Mouse (Mus musculus) inflammation-experienced regulatory T-cells, adult 6 months (primary cell): Measurements from ENCODE around the gene Sec1. TPM values are rescaled to one million over a fixed set of nuclear protein-coding genes. Genes with fewer than 3 reads are reported as not detected.

ENCODE experiments used
- ATAC-seq: one replicate; pipeline ENCODE4 v1.8.0; 2017
- polyA plus RNA-seq, 3 experiments: library from polyadenylated mRNA; unstranded; fragments of 100-300 nt; shearing (Covaris generic); gene quantifications; one replicate each; pipeline ENCODE4 v1.2.1; 2017

Sec1 gene
- polyA plus RNA-seq, 3 experiments from 2014 or later: 0.22 TPM; not detected in 2

GRCm38 (mm10) chr7:45704046-45704559, 9.9 kb upstream of the Sec1 start:
- peak; percentile 7 for ATAC-seq

DNA sequence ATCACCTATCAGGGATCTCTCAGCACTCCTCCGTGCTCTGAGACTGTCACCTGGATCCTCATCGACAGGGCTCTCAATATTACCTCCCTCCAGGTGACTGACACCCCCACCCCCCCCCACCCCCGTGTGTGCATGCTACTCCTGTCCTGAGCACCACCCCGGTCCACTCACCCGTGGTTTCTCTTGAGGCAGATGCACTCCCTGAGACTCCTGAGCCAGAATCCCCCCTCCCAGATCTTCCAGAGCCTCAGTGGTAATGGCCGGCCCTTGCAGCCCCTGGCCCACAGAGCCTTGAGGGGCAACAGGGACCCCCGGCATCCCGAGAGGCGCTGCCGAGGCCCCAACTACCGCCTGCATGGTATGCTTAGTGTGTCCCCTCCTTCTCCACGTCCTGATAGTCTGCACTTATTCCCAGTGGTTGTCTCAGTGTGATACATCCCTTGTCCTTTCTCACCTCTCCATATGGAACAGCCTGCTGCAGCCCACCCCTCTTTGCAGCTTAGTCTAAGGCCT, 9.4 kb upstream of the Sec1 start:
- ATAC-seq: no peak

DNA sequence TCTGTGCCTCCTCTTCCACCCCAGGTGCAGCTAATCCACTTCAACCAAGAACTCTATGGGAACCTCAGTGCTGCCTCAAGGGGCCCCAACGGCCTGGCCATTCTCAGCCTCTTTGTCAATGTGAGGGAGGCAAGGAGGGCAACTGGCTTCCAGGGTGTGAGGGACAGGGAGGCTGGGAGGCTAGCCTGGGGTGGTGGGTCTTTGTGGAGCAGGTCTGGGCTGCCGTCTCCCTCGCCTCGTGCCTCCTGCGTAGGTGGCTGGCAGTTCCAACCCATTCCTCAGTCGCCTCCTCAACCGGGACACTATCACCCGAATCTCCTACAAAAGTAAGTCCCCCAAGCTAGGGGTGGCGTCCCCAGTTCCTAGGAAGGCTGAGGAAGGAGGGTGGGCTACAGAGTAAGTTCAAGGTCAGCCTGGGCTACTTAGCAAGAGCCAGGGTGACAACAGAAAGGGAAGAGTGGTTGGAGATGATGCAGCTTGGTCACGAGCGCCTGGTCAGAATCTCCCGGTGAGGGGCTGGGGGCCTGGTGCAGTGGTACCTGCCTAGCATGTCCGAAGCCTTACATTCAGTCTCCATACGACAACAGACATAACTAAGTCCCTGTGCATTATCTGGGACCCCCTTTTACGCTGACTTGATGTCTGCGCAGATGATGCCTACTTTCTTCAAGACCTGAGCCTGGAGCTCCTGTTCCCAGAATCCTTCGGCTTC, 8.8 kb upstream of the Sec1 start:
- ATAC-seq: no peak

DNA sequence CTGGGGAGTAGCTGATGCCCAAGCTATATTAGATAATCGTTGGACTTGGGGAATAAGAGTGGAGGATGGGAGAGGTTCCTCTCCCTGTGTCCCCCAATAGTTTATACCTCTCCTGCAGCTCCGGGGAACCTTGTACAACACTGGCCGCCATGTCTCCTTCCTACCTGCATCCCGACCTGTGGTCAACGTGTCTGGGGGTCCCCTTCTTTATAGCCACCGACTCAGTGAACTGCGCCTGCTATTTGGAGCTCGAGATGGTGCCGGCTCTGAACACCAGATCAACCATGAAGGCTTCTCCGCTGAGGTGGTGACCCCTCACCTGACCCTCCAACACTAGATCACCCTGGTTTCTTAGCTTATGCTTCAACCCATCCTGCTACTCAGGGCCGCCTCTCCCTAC, 8.1 kb upstream of the Sec1 start:
- ATAC-seq: no peak

GRCm38 (mm10) chr7:45701607-45702006, 7.4 kb upstream of the Sec1 start:
- no peak for ATAC-seq

DNA sequence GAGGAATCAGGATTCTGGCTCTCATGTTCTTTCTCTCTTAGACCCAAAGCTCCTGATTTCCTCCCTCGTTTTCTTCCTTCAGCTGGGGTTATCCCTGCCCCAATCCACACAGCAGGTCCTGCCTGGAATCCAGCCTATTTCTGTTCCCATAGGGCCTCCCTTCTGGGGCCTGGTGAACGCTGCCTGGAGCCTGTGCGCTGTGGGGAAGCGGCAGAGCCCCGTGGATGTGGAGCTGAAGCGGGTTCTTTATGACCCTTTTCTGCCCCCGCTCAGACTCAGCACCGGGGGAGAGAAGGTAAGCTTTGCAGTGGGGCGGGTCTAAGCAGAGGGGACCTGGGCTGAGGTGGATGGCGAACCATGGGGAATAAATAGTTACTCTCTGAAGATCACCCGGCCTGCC, 6.9 kb upstream of the Sec1 start:
- ATAC-seq: no peak

DNA sequence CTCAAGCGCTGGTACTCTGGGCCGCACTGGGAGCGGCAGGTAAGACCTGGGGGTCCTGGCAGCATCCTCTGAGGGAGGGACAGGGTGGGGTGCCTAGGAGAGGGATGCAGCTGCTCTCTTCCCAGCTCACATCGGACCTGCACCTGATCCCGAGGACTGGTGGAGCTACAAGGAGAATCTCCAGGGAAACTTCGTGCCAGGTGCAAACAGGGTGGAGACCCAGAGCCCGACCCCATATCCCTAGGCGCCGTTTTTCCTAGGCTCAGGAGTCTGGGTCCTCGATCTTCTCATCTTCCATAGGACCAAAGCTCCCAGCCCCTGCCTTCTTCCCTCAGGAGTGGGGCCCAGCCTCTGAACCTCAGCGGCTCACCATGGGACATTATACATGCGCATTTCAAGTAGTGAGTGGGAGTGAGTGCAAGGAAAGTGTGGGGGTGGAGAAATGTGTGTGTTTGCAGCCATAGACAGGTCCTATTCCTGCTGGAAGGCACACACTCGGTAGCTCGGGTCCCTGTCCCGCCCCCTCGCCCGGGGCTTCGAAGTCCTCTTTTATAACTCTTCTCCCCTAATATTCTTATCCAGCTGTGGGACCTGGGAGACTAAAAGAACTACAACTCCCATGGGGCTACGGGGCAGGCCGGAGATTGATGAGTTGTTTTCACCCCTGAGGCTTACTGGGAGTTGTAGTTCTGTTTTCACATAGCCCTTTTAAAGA, 6.3 kb upstream of the Sec1 start:
- ATAC-seq: peak; percentile 26

- ATAC-seq: no peak
These were observed 5.4 kb upstream of the Sec1 start, which contains the start of gene Car11 for GRCm38 (mm10) chr7:45699523-45700141. Car11 (plus strand) TSS chr7:45699843.

DNA sequence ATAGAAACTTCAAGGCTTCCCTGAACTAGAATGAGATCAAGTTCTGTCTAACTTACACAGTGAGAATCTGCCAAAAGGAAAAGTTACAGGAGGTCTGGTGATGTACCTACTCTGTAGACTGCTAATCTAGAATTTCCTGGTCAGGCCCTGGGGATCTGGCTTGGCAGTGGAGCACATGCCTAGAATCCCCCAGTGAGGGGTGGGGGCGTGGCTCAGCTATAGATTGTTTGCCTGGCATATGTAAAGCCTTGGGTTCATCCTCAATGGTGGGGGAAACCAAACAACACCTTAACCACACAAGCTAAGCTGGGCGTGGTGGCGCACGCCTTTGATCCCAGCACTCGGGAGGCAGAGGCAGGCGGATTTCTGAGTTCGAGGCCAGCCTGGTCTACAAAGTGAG, 3.7 kb upstream of the Sec1 start:
- ATAC-seq: no peak

DNA sequence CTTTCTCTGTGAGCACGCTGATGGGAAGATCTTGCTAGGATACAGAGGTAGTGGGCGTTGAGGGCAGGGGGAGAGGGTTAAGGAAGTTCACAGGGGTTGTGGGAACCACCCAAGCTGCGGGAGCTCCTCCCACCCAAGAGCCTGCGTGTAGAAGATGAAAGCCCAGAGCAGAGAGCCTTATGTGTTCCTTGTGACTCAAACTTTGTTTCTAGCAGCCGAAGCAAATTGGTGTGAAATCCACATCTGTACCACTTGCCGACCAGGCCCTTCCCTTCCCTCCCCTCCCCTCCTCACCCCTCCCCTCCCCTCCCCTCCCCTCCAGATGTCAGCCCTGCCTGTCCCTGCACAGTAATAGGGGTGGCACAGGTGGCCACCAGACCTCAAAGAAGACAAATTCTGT, 896 bp upstream of the Sec1 start:
- peak; percentile 28 for ATAC-seq

GRCm38 (mm10) chr7:45692364-45692763, 1.8 kb downstream of the Sec1 start:
- ATAC-seq: no peak

- ATAC-seq: no peak
These were observed 4.4 kb downstream of the Sec1 start for GRCm38 (mm10) chr7:45689800-45690199.

DNA sequence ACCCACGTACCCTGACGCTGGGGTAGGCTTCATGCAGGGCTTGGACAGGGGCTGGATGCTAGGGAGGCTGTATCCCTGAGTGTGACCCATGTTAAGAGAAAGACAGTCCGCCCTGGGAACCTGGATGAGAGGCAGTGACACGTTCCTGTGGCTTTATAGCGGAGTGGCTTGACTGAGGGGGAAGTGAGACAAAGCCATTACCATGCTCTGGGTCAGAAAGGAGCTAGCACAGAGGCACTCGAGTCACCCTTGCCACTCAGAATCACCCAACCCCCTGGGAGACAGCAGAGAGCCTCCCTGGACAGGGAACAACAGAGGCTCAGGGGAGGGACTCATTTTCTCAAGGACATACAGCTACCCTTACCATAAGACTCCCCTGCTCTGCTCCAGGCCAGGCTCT, 5.1 kb downstream of the Sec1 start:
- ATAC-seq: no peak

GRCm38 (mm10) chr7:45686841-45687240, 7.4 kb downstream of the Sec1 start:
- ATAC-seq: no peak

- no peak for ATAC-seq
These were observed 8.4 kb downstream of the Sec1 start for GRCm38 (mm10) chr7:45685811-45686210.

GRCm38 (mm10) chr7:45683396-45684050, 10.7 kb downstream of the Sec1 start, which contains the start of gene Ntn5:
Ntn5 (plus strand) TSS chr7:45684022.
- ATAC-seq: no peak

- peak; percentile 86 for ATAC-seq
These were observed 11.8 kb downstream of the Sec1 start for GRCm38 (mm10) chr7:45682144-45683126.

- peak; percentile 18 for ATAC-seq
These were observed 13.0 kb downstream of the Sec1 start for GRCm38 (mm10) chr7:45681046-45681736.

GRCm38 (mm10) chr7:45679966-45680621, 14.1 kb downstream of the Sec1 start:
- ATAC-seq: no peak

DNA sequence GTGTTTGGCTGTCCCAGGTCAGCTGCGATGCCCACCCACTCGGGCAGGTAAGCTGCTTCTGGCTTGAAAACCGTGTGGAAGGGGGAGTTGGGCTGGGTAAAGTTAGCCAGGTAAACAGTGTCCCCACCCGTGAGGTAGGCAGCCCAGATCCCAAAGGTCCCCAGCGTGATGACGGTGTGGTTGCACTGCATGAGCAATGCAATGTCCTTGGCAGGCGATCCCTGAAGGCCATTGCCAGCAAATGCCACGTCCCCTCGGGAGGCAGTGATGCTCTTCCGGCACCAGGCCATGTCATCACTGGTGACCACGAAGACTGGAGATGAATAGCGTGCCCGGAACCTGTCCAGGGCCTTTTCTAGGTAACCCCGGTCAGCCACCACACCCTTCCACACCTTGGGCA, 15.7 kb downstream of the Sec1 start:
- ATAC-seq: no peak
